Mouse (Mus musculus) embryo, embryonic 11 days (tissue): ENCODE results near the gene Esrp2.

ENCODE experiments used
- DNase-seq: peaks from one replicate; pipeline ENCODE4 v3.0.0-alpha.2; 2015

Esrp2 gene

DNA sequence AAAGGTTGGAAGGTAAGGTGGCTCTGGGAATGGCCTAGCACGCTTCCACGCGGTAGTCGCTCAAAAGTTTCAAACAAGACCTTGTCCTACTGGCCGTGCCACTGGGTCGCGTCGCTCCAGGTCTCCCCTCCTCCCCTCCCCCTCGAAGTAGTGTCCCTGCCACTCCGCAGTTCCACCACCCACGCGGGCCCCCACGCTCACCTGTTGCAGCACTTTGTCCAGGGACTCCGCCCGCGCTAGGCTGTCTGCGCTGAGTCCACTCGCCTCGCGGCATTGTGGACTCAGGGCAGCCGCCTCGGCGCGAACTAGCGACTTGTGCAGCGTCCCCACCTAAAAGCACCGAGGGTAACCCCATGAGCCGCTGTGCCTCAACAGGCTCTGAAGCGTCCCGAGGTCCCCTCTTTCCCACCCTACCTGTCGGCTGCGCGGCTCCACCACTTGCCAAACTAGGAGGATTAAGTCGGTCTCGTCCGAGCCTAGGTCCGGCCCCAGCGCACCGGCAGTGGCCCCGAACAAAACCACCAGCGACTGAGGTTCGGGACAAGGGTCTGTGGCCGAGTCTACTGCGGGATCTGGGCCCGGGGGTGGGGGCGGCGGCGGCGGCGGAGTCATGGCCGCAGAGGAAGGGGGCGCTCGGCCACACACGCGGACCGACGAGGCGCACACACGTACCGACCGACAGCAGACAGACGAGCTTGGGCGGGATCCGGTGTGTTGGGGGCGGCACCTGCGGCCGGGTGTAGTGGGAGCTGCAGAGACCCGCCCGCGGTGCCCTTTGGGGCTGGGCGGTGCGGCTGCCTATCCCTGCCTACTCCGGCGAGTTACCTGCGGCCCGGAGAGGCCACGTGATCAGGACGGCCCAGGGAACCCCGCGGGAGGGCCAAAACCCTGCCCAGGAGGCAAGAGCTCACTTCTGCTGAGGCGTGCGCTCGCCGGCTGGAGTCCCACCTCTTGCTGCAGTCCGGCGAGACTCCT lies at the start of gene Esrp2:
Gene Esrp2, minus strand, starts transcription at position 819 of the 975 bp plus-strand sequence.
- peak; percentile 60 for DNase-seq

DNA sequence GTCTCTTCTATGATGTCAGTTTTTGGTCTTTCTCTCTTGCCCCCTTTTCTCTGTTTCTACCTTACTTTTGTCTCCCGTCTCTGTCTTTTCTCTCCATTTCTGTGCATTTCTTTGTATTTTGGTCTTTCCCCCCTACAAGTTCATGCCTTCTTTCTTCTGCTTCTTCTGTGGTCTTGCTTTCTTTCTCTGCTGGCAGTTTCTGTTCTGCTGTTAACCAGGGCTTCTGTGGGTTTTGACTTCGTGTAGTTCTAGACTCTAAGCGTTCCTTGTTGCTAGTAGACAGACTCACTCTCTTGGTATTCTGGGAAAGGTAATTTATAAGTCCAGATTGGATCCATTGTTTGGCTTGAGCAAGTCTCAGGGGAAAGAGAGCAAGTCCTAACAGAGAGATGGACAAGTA lies 49.6 kb upstream of the Esrp2 start:
- no peak for DNase-seq

DNA sequence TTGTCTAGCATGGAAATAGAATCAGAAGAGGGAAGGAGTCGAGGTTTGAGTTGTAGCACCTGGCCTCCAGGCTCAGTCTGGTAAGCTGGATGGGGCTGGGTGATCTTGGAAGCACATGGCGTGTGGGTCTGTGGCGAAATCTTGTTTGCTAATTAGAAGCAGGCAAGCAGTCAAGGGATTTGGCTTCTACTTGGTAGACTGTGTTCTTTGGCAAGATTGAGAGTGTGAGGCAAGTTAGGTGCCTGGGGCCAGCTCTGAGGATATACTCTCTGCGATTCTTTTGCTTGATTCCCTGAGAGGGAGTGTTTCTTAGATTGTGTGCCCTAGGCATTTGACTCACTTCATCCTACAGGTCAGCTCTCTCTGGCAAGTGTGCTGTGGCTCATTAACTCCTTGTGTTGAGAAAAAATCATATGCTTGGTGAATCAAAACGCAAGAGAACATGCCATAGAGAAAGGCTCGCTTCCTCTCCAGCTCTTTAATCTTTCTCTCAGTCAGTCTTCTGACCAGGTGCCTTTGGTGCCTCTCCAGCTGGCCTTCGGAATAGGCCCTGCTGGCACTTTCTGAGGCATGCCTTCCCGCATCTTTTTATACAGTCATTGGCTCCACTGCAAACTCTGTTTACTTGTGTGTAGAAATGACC lies 49.0 kb upstream of the Esrp2 start:
- DNase-seq, result no peak

DNA sequence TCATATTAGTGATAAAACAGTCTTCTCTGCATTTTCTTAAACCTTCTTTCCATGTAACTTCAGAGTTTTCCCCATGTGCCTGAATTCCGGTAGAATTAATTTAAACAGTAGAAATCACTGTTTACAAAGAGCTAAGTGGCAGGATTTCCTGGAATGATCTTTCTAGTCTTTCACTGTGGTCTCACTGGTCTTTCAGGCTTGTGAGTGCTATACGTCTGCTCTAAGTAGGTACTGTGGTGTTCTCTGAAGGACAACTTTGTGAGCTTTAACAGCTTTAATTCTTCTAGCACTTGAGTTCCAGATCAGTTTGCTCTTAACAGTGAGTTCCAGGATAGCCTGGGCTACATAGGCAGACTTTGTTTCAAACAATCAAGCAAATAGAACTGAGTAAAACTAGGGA lies 41.7 kb upstream of the Esrp2 start:
- DNase-seq, result no peak

GRCm38 (mm10) chr8:106177594-106177993 lies 40.8 kb upstream of the Esrp2 start:
- no peak for DNase-seq

- peak; percentile 19 for DNase-seq
Measured at GRCm38 (mm10) chr8:106176891-106177290, 40.1 kb upstream of the Esrp2 start.

DNA sequence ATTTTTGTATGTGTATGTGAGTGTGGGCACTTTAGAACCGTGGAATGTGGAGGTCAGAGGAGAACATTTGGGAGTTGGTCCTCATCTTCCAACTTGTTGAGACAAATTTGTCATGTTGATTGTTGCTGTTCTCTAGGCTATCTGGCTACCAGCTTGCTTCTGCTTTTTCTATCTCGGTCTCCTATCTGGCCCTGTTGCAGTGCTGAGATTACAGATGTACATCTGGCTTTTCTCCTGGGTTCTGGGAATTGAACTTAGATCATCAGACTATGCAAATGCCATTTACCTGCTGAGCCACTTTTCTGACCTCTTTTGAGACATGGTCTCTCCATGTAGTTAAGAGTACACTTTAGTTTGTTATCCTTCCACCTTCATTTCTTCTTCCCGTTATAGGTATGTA lies 36.8 kb upstream of the Esrp2 start:
- DNase-seq, result no peak

DNA sequence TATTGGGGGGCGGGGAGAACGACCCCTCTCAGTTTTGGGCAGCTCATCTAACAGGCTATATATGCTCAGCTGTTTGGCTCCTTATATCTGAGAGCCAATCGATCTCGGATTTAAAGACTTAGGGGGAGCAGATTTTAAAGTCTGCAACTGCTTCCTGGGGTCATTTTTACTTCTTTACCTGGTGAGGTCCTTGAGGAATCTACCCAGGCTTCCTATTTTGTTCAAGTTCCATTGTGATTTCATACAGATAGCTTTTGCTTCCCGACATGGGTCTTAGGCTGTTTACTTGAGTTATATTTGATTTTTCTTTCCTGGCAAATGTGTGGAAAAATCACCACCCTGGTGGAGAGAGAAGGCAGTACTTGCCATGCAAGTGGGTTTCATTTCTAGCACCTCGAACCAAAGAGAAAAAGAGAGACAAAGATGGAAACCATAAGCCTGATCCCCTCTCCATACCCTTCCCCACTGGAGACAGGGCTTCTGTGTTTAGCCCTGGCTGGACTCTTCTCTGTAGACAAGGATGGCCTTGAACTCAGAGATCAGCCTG lies 33.2 kb upstream of the Esrp2 start:
- DNase-seq, result no peak

GRCm38 (mm10) chr8:106169017-106169933 lies 32.5 kb upstream of the Esrp2 start:
- DNase-seq, result peak; percentile 75

GRCm38 (mm10) chr8:106168356-106169016 lies 31.7 kb upstream of the Esrp2 start, which contains the start of gene Slc7a6:
TSS of gene Slc7a6 (plus strand) at chr8:106168857.
- peak; percentile 91 for DNase-seq

GRCm38 (mm10) chr8:106165460-106165859 lies 28.7 kb upstream of the Esrp2 start:
- DNase-seq, result peak; percentile 76

- no peak for DNase-seq
Measured at GRCm38 (mm10) chr8:106163251-106163650, 26.5 kb upstream of the Esrp2 start.

- DNase-seq, result no peak
Measured at GRCm38 (mm10) chr8:106159876-106160275, 23.1 kb upstream of the Esrp2 start.

DNA sequence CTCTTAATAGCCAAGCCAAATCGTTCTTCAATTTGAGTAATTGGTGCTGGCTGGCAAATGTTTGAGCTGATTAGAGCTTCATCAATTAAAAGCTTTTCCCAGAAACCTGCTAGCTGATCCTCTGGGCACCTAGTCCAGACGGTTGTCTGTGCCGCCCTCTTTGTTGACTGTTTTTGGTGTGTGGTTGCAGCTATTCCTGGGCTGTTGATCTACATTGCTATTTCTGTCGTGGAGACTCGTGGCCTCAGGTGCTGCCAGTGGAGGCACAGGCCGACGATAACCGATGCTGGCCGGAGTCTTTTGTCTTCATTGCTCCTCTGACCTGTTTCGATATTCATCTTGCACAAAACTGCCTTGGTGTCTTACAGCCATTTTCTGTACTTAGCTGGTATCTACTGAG lies 21.6 kb upstream of the Esrp2 start:
- DNase-seq, result no peak

- no peak for DNase-seq
Measured at GRCm38 (mm10) chr8:106157419-106157818, 20.6 kb upstream of the Esrp2 start.

DNA sequence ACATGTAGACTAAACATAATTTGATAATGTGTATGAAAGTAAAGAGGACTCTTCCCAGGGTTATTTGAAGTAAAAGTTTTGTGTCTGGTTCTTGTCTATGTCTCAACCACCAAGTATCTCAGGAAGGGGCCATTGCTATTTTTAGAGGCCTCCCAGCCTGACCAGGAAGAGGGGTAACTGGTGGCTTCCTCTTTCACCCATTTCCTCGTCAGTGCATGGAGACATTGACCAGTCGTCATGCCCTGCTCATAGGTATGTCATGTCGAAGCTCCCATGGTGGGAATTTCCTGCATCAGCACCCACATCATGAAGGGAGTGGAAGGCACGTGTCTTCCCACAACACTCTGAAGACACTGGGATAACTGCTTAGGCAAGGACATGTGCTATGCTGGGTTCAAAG lies 16.1 kb upstream of the Esrp2 start:
- no peak for DNase-seq

DNA sequence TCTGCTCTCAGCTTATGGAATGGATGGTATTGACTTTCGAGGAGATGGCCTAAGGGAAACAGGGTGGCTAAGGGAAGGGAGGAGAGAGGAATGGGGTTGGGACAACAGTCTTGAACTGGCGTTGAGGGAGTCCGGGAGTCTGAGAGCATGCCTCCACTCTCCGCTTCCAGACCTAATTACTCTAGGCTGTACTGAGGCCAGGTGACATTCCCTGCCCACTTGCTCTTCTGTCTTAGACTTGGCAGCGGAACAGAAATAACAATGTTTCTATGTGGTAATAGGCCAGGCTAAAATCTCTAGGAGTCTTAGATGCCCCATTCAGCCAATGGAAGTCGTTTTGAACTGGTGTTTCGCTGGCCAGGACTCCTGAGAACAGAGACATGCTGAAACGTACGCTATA lies 14.3 kb upstream of the Esrp2 start:
- no peak for DNase-seq

- no peak for DNase-seq
Measured at GRCm38 (mm10) chr8:106150653-106151000, 13.9 kb upstream of the Esrp2 start.

GRCm38 (mm10) chr8:106149801-106150652 lies 13.3 kb upstream of the Esrp2 start, which contains the start of gene Pla2g15:
TSS of gene Pla2g15 (plus strand) at chr8:106150399.
- DNase-seq, result peak; percentile 96

- DNase-seq, result no peak
Measured at GRCm38 (mm10) chr8:106149025-106149424, 12.3 kb upstream of the Esrp2 start.
